In genomic region chr9:60989670-60990391, GRCm38 (mm10) we compare ENCODE assay signal across 7 mouse cellular contexts.
DNase-seq lines count a peak whose midpoint lies in the region; ATAC-seq and TF ChIP-seq lines count a peak whose summit lies in the region.

No protein-coding gene starts in this region.

- no peak overlapping the region for H3K27ac ChIP-seq in kidney, postnatal 0 days
- H3K27ac ChIP-seq in embryonic facial prominence, embryonic 11.5 days (replicated peaks; ENCODE audit: low read depth, low read length) = no peak overlapping the region

- 0 out of 2 replicates have a peak overlapping the region, but pooled peaks have one; percentile 8 for H3K9ac ChIP-seq in kidney, postnatal 0 days (ENCODE audit: low read depth, low read length)
- H3K9ac ChIP-seq in embryonic facial prominence, embryonic 11.5 days (replicated peaks; ENCODE audit: low read length) = no peak overlapping the region

- peak; percentile 58 for DNase-seq in kidney, postnatal 0 days (ENCODE audit: low spot score)
- DNase-seq in kidney, adult 9 months = no peak
- peak; percentile 32 for DNase-seq in R1 (ENCODE audit: low read depth, low spot score)
- peak; percentile 61 for DNase-seq in embryonic facial prominence, embryonic 11.5 days (ENCODE audit: low spot score)
- DNase-seq in kidney, postnatal 14 days = peak; percentile 44
- no peak for DNase-seq in ovary, adult 18-20 months (ENCODE audit: low spot score)

- H3K4me1 ChIP-seq in kidney, postnatal 0 days (replicated peaks; ENCODE audit: insufficient read depth, low read length) = no peaks in the 10 kb centered on the region; the same call in 1 of the 2 replicates
- H3K4me1 ChIP-seq in embryonic facial prominence, embryonic 11.5 days (ENCODE audit: control insufficient read depth, insufficient read depth, low read length) = no peaks in the 10 kb centered on the region; the same call in 1 of the 2 replicates

- no peak for ATAC-seq in kidney, postnatal 0 days (replicated peaks; ENCODE audit: low FRiP score, low read depth)
- ATAC-seq in embryonic facial prominence, embryonic 11.5 days (replicated peaks; ENCODE audit: insufficient number of reproducible peaks, low FRiP score, low TSS enrichment, low read depth) = no peak
- ATAC-seq in megakaryocyte progenitor cell, adult 5-6 weeks (replicated peaks; ENCODE audit: poor library complexity) = no peak

- 20% methylated on average over 13 of the region's 13 CpGs for WGBS in kidney, postnatal 0 days
- WGBS in embryonic facial prominence, embryonic 11.5 days = 36% methylated on average over 13 of the region's 13 CpGs

- no peak overlapping the region for H3K4me3 ChIP-seq in kidney, postnatal 0 days (replicated peaks; ENCODE audit: low read depth, low read length)
- H3K4me3 ChIP-seq in embryonic facial prominence, embryonic 11.5 days (ENCODE audit: low read depth, low read length) = no peak overlapping the region

- no peaks in the 10 kb centered on the region for H3K27me3 ChIP-seq in kidney, postnatal 0 days (ENCODE audit: insufficient read depth, low read length)
- no peaks in the 10 kb centered on the region for H3K27me3 ChIP-seq in embryonic facial prominence, embryonic 11.5 days (ENCODE audit: control insufficient read depth, insufficient read depth, low read length)

- no peaks in the 10 kb centered on the region for H3K36me3 ChIP-seq in kidney, postnatal 0 days (ENCODE audit: insufficient read depth, low read length)
- H3K36me3 ChIP-seq in embryonic facial prominence, embryonic 11.5 days (replicated peaks; ENCODE audit: control insufficient read depth, insufficient read depth, low read depth, low read length) = no peaks in the 10 kb centered on the region

- TF ChIP-seq CTCF in kidney, postnatal 0 days (IDR thresholded peaks at IDR 0.05; ENCODE audit: low read depth) = no peak

- H3K9me3 ChIP-seq in kidney, postnatal 0 days (replicated peaks; ENCODE audit: low read length) = no peaks in the 10 kb centered on the region
- no peaks in the 10 kb centered on the region for H3K9me3 ChIP-seq in embryonic facial prominence, embryonic 11.5 days (replicated peaks; ENCODE audit: control insufficient read depth, low read length)

- H3K4me2 ChIP-seq in kidney, postnatal 0 days (ENCODE audit: low read length) = peak overlapping the region; percentile 25; the same call in 1 of the 2 replicates
- no peak overlapping the region for H3K4me2 ChIP-seq in embryonic facial prominence, embryonic 11.5 days (ENCODE audit: low read depth, low read length)

Comparison
In these comparisons a context has a peak if more than half of its experiments do, and no peak if none do; other contexts are left out.
1. DNase-seq: peak in kidney, postnatal 0 days (single experiment), R1 (single experiment), embryonic facial prominence, embryonic 11.5 days (single experiment) and kidney, postnatal 14 days (single experiment); none in kidney, adult 9 months (single experiment) and ovary, adult 18-20 months (single experiment).